Mouse (Mus musculus): Measurements from ENCODE around the gene Rin2. TPM values are rescaled to one million over a fixed set of nuclear protein-coding genes. Genes with fewer than 3 reads are reported as not detected.

Rin2 gene
- total and polyA plus RNA-seq, 3 experiments, result 0.05 to 0.10 (median 0.08) TPM

DNA sequence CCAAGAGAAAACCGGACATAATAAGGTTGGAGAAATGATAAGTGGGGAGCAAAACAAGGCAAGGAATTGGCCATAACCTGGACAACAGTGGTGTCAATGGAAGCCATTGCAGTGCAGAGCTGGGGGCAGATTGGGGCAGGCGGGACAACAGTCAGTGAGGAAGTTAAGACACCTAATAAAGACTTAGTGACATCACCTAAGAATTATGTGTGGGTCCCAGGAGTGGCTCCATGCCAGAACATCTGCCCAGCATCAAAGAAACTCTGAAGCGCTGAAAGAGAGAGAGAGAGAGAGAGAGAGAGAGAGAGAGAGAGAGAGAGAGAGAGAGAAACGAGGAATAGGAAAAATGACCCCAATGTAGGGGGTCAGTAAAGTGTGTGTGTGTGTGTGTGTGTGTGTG is 6.9 kb upstream of the Rin2 start:
- in situ Hi-C loops (cut with MboI; ENCODE audit: low pct_ligation_motif_present, low pct_unique_long_range_greater_than_20kb, low sequenced_read_pairs), result no loop called here

DNA sequence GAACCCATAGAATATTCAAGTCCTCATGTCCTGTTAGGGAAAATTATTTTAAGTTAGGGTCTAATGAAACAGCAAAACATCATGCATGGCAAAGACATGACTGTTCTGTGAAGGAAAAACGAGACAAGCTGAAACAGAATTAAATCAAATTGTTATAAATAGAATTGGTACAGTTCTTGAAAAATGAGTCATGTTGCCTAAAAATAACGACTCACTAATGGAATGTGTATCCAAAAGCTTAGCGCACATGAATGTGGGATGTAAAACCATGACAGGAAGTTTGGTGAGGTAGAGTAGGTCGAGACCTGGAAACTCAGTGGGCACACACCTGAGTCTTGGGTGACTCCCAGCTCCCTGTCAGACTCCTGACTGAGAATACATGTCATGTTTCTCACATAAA is 4.9 kb upstream of the Rin2 start:
- in situ Hi-C loops (cut with MboI; ENCODE audit: low pct_ligation_motif_present, low pct_unique_long_range_greater_than_20kb, low sequenced_read_pairs) (no loop called here), dilution Hi-C loops (cut with MboI; ENCODE audit: extremely low pct_ligation_motif_present, extremely low pct_unique_long_range_greater_than_20kb, low sequenced_read_pairs) (no loop called here)
- Histone ChIP-seq H3K79me2 (replicated peaks; ENCODE audit: control insufficient read depth, extremely low read depth, insufficient read depth, poor library complexity, severe bottlenecking) (no peaks in the 10 kb centered on the region), H3K4me1 (ENCODE audit: control insufficient read depth in 1 of 2, insufficient read depth in 2 of 2) (peaks cover 2 to 15% of the 10 kb centered on the region in 2 experiments; a peak in 2 of 4 replicates), H3K27me3 (replicated peaks) (peaks cover 2% of the 10 kb centered on the region), H3K4me2 (ENCODE audit: insufficient read depth, low read depth, poor library complexity, severe bottlenecking) (no peak overlapping the region), H3K36me3 (replicated peaks in 1 of 2; ENCODE audit: control insufficient read depth in 1 of 2, insufficient read depth in 1 of 2, low read length in 1 of 2) (no peaks in the 10 kb centered on the region), H3K4me3 (replicated peaks in 1 of 3; ENCODE audit: low read depth in 2 of 3, low read length in 2 of 3, poor library complexity in 1 of 3) (no peak overlapping the region), H3K9ac (ENCODE audit: insufficient read depth, low read depth) (no peak overlapping the region), H3K9me3 (replicated peaks; ENCODE audit: low read length) (no peaks in the 10 kb centered on the region), H3K27ac (ENCODE audit: insufficient read depth, low read depth) (no peak overlapping the region)
- no peak for DNase-seq (ENCODE audit: extremely low read depth)
- TF ChIP-seq JUND (conservative IDR thresholded peaks at IDR 0.05; ENCODE audit: low read depth, low read length) (no peak), KAT2A (IDR thresholded peaks at IDR 0.05; ENCODE audit: insufficient replicate concordance, low read length) (no peak), CTCF (conservative IDR thresholded peaks at IDR 0.05 in 1 of 2, IDR thresholded peaks at IDR 0.05 in 1 of 2; ENCODE audit: low read depth in 2 of 2, low read length in 2 of 2) (no peak), MXI1 (IDR thresholded peaks at IDR 0.05; ENCODE audit: low read depth, low read length) (no peak), ZNF384 (IDR thresholded peaks at IDR 0.05; ENCODE audit: low read depth, low read length) (no peak), MAX (IDR thresholded peaks at IDR 0.05; ENCODE audit: low read length) (no peak), TCF12 (IDR thresholded peaks at IDR 0.05; ENCODE audit: low read depth, low read length) (no peak)

More for the DNA sequence above, 6.9 kb upstream of the Rin2 start:
- TF ChIP-seq ZMIZ1 (IDR thresholded peaks at IDR 0.05; ENCODE audit: low read depth, low read length) (no peak), TCF12 (IDR thresholded peaks at IDR 0.05; ENCODE audit: low read depth, low read length) (no peak), HCFC1 (IDR thresholded peaks at IDR 0.05; ENCODE audit: low read depth, low read length) (no peak), IRF4 (IDR thresholded peaks at IDR 0.05; ENCODE audit: low read depth, low read length) (no peak), MEF2A (IDR thresholded peaks at IDR 0.05; ENCODE audit: borderline replicate concordance, low read depth, low read length) (no peak), NELFE (IDR thresholded peaks at IDR 0.05; ENCODE audit: low read depth, low read length) (no peak), MAZ (IDR thresholded peaks at IDR 0.05; ENCODE audit: low read depth, low read length) (no peak), CHD2 (IDR thresholded peaks at IDR 0.05; ENCODE audit: low read length) (no peak), JUND (conservative IDR thresholded peaks at IDR 0.05; ENCODE audit: low read depth, low read length) (no peak), KAT2A (IDR thresholded peaks at IDR 0.05; ENCODE audit: insufficient replicate concordance, low read length) (no peak), USF2 (conservative IDR thresholded peaks at IDR 0.05; ENCODE audit: low read depth, low read length) (no peak), ZC3H11A (IDR thresholded peaks at IDR 0.05; ENCODE audit: low read depth, low read length) (no peak)
- Histone ChIP-seq H3K79me2 (replicated peaks; ENCODE audit: control insufficient read depth, extremely low read depth, insufficient read depth, poor library complexity, severe bottlenecking) (no peaks in the 10 kb centered on the region), H3K4me3 (replicated peaks in 1 of 3; ENCODE audit: low read depth in 2 of 3, low read length in 2 of 3, poor library complexity in 1 of 3) (no peak overlapping the region), H3K27me3 (replicated peaks) (peaks cover 2% of the 10 kb centered on the region), H3K4me1 (ENCODE audit: control insufficient read depth in 1 of 2, insufficient read depth in 2 of 2) (peaks cover 2 to 7% of the 10 kb centered on the region in 2 experiments; a peak in 2 of 4 replicates), H3K27ac (ENCODE audit: insufficient read depth, low read depth) (no peak overlapping the region), H3K9me3 (replicated peaks; ENCODE audit: low read length) (no peaks in the 10 kb centered on the region), H3K9ac (ENCODE audit: insufficient read depth, low read depth) (no peak overlapping the region), H3K4me2 (ENCODE audit: insufficient read depth, low read depth, poor library complexity, severe bottlenecking) (no peak overlapping the region), H3K36me3 (replicated peaks in 1 of 2; ENCODE audit: control insufficient read depth in 1 of 2, insufficient read depth in 1 of 2, low read length in 1 of 2) (no peaks in the 10 kb centered on the region)
- dilution Hi-C loops (cut with MboI; ENCODE audit: extremely low pct_ligation_motif_present, extremely low pct_unique_long_range_greater_than_20kb, low sequenced_read_pairs), result no loop called here
- no peak for DNase-seq (ENCODE audit: extremely low read depth)
